Mouse (Mus musculus) brain, embryonic 14.5 days (tissue): Measurements from ENCODE around the gene Mfap3l.

Experiments used
- CTCF ChIP-seq: fragments of 200-500 bp; IDR thresholded peaks from 2 replicates; pipeline ENCODE4 v1.5.1; 2012; ENCODE audit warnings: inconsistent platforms, mild to moderate bottlenecking, moderate library complexity, borderline replicate concordance; ENCODE audit not compliant: insufficient read depth, insufficient read length; ENCODE audit errors: extremely low read depth
- POLR2A ChIP-seq: fragments of 200-500 bp; IDR thresholded peaks from 2 replicates; pipeline ENCODE4 v1.6.1; 2012; ENCODE audit warnings: mild to moderate bottlenecking, inconsistent platforms, borderline replicate concordance; ENCODE audit not compliant: poor library complexity, insufficient read depth, insufficient read length, severe bottlenecking; ENCODE audit errors: extremely low read depth

GRCm38 (mm10) chr8:60666852-60667251 is 34.2 kb downstream of the Mfap3l start:
- TF ChIP-seq CTCF: no peak
- TF ChIP-seq POLR2A: no peak
